Mouse (Mus musculus) stomach, postnatal 0 days (tissue): ENCODE data around the gene Mical3. TPM values are rescaled to one million over a fixed set of nuclear protein-coding genes. Genes with fewer than 3 reads are reported as not detected.

Source experiments
- ATAC-seq: fragments of 200-750 bp; cut with Nextera tagmentation; 2 replicates; pipeline ENCODE4 v1.8.0; 2017; ENCODE audit not compliant: low FRiP score, low TSS enrichment
- DNase-seq: peaks from one replicate; pipeline ENCODE4 v3.0.0-alpha.2; 2016; ENCODE audit warnings: low spot score
- H3K27ac ChIP-seq: fragments of 300-500 bp; sonication (generic); replicated peaks from 2 replicates; pipeline ENCODE4 v1.5.1; 2014; ENCODE audit warnings: mild to moderate bottlenecking, control low read depth
- H3K27me3 ChIP-seq: fragments of 300-500 bp; sonication (generic); 2 replicates; pipeline ENCODE4 v1.6.1; 2014; ENCODE audit warnings: low read length; ENCODE audit not compliant: control insufficient read depth, insufficient read depth
- H3K36me3 ChIP-seq: fragments of 300-500 bp; sonication (generic); 2 replicates; pipeline ENCODE4 v1.6.1; 2014; ENCODE audit warnings: low read length, mixed read lengths; ENCODE audit not compliant: control insufficient read depth, insufficient read depth
- H3K4me1 ChIP-seq: fragments of 300-500 bp; sonication (generic); replicated peaks from 2 replicates; pipeline ENCODE4 v1.6.1; 2014; ENCODE audit warnings: antibody characterized with exemption; ENCODE audit not compliant: control insufficient read depth, insufficient read depth
- H3K4me2 ChIP-seq: fragments of 300-500 bp; sonication (generic); replicated peaks from 2 replicates; pipeline ENCODE4 v1.6.1; 2014; ENCODE audit warnings: low read depth, mild to moderate bottlenecking, control low read depth, moderate library complexity
- H3K4me3 ChIP-seq: fragments of 300-500 bp; sonication (generic); 2 replicates; pipeline ENCODE4 v1.5.1; 2014; ENCODE audit warnings: low read depth, low read length, control low read depth
- H3K9ac ChIP-seq: fragments of 300-500 bp; sonication (generic); 2 replicates; pipeline ENCODE4 v1.6.1; 2014; ENCODE audit warnings: mild to moderate bottlenecking, low read length, control low read depth, mixed read lengths
- H3K9me3 ChIP-seq: fragments of 300-500 bp; sonication (generic); 2 replicates; pipeline ENCODE4 v1.6.1; 2016; ENCODE audit warnings: low read length; ENCODE audit not compliant: control insufficient read depth
- CTCF ChIP-seq: IDR thresholded peaks from 2 replicates; pipeline ENCODE4 v1.5.1; 2016; ENCODE audit warnings: antibody characterized with exemption, low read depth, mild to moderate bottlenecking, moderate library complexity
- EP300 ChIP-seq: optimal IDR thresholded peaks from 2 replicates; pipeline ENCODE3; 2016; ENCODE audit warnings: antibody characterized with exemption
- WGBS: fragments of 180-500 bp; shearing (Covaris S2); extraction: QIAGEN DNeasy Blood & Tissue Kit; methylation state at CpG from one replicate; pipeline ENCODE4 v1.1.7; 2014; 5-methylcytosine and 5-hydroxymethylcytosine counted together
- polyA plus RNA-seq: library from polyadenylated mRNA; unstranded; fragments of >200 nt; fragmentation: Nextera tagmentation; extraction: Ambion mirVana; gene quantifications from 2 replicates; pipeline ENCODE4 v1.2.1, GENCODE M21; 2015

The Mical3 gene
- polyA plus RNA-seq, 1 experiment from 2014 or later = 4.5 TPM

GRCm38 (mm10) chr6:121039286-121039685, 91.5 kb downstream of the Mical3 start:
- H3K36me3 ChIP-seq = no peaks in the 10 kb centered on the region; the same call in 1 of the 2 replicates
- DNase-seq (no peak), ATAC-seq (no peak)
- no peaks in the 10 kb centered on the region for H3K27me3 ChIP-seq
- H3K4me2 ChIP-seq = no peak overlapping the region
- H3K9me3 ChIP-seq = no peaks in the 10 kb centered on the region
- H3K4me1 ChIP-seq = no peaks in the 10 kb centered on the region
- 75% methylated on average over 9 of the region's 9 CpGs for WGBS
- no peak overlapping the region for H3K9ac ChIP-seq
- TF ChIP-seq EP300 (no peak), CTCF (no peak)
- no peak overlapping the region for H3K4me3 ChIP-seq
- no peak overlapping the region for H3K27ac ChIP-seq

GRCm38 (mm10) chr6:121037086-121037485, 93.7 kb downstream of the Mical3 start:
- no peaks in the 10 kb centered on the region for H3K9me3 ChIP-seq
- H3K4me3 ChIP-seq = no peak overlapping the region
- no peak overlapping the region for H3K27ac ChIP-seq
- TF ChIP-seq EP300 (no peak), CTCF (no peak)
- H3K9ac ChIP-seq = no peak overlapping the region
- ATAC-seq (no peak; the same call in 1 of the 2 replicates), DNase-seq (no peak)
- WGBS = 53% methylated on average over 4 of the region's 4 CpGs
- no peaks in the 10 kb centered on the region for H3K4me1 ChIP-seq
- H3K4me2 ChIP-seq = no peak overlapping the region
- no peaks in the 10 kb centered on the region for H3K27me3 ChIP-seq
- peaks cover 12% of the 10 kb centered on the region; the same call in 1 of the 2 replicates for H3K36me3 ChIP-seq

GRCm38 (mm10) chr6:121035929-121036328, 94.9 kb downstream of the Mical3 start:
- no peaks in the 10 kb centered on the region for H3K27me3 ChIP-seq
- WGBS = 58% methylated on average over 3 of the region's 3 CpGs
- peaks cover 18% of the 10 kb centered on the region; the same call in 1 of the 2 replicates for H3K36me3 ChIP-seq
- H3K9me3 ChIP-seq = no peaks in the 10 kb centered on the region
- no peak for ATAC-seq
- H3K27ac ChIP-seq = no peak overlapping the region
- no peak for TF ChIP-seq EP300
- TF ChIP-seq CTCF = no peak
- H3K9ac ChIP-seq = no peak overlapping the region
- no peak overlapping the region for H3K4me2 ChIP-seq
- no peaks in the 10 kb centered on the region for H3K4me1 ChIP-seq
- no peak overlapping the region for H3K4me3 ChIP-seq
- DNase-seq = no peak

GRCm38 (mm10) chr6:121035268-121035667, 95.5 kb downstream of the Mical3 start:
- H3K4me1 ChIP-seq = no peaks in the 10 kb centered on the region
- DNase-seq (no peak), ATAC-seq (no peak)
- H3K9me3 ChIP-seq = no peaks in the 10 kb centered on the region
- no peak overlapping the region for H3K4me3 ChIP-seq
- peaks cover 18% of the 10 kb centered on the region; the same call in 1 of the 2 replicates for H3K36me3 ChIP-seq
- no peak overlapping the region for H3K4me2 ChIP-seq
- H3K27me3 ChIP-seq = no peaks in the 10 kb centered on the region
- no peak overlapping the region for H3K27ac ChIP-seq
- H3K9ac ChIP-seq = no peak overlapping the region
- 59% methylated on average over 12 of the region's 12 CpGs for WGBS
- TF ChIP-seq EP300 = no peak
- TF ChIP-seq CTCF = no peak

GRCm38 (mm10) chr6:121033250-121033649, 97.5 kb downstream of the Mical3 start:
- Histone ChIP-seq H3K4me3 (no peak overlapping the region), H3K27ac (no peak overlapping the region), H3K9me3 (no peaks in the 10 kb centered on the region), H3K9ac (no peak overlapping the region), H3K36me3 (peaks cover 18% of the 10 kb centered on the region; the same call in 1 of the 2 replicates), H3K27me3 (no peaks in the 10 kb centered on the region), H3K4me1 (no peaks in the 10 kb centered on the region), H3K4me2 (no peak overlapping the region)
- ATAC-seq (no peak), DNase-seq (no peak)
- TF ChIP-seq EP300 = no peak
- no peak for TF ChIP-seq CTCF
- WGBS = 97% methylated on average over 3 of the region's 3 CpGs

- no peak overlapping the region for H3K4me2 ChIP-seq
- WGBS = 81% methylated on average over 7 of the region's 7 CpGs
- no peaks in the 10 kb centered on the region for H3K9me3 ChIP-seq
- DNase-seq (no peak), ATAC-seq (no peak)
- H3K4me1 ChIP-seq = no peaks in the 10 kb centered on the region
- no peaks in the 10 kb centered on the region for H3K27me3 ChIP-seq
- peaks cover 18% of the 10 kb centered on the region; the same call in 1 of the 2 replicates for H3K36me3 ChIP-seq
- no peak overlapping the region for H3K27ac ChIP-seq
- no peak overlapping the region for H3K9ac ChIP-seq
- TF ChIP-seq EP300 (no peak), CTCF (no peak)
- no peak overlapping the region for H3K4me3 ChIP-seq
These were observed 99.4 kb downstream of the Mical3 start for GRCm38 (mm10) chr6:121031370-121031769.
